Mouse (Mus musculus) embryonic facial prominence, embryonic 12.5 days (tissue): ENCODE data around the gene Col3a1. TPM values are rescaled to one million over a fixed set of nuclear protein-coding genes. Genes with fewer than 3 reads are reported as not detected.

Experiments
- ATAC-seq: fragments of 200-750 bp; cut with Nextera tagmentation; 2 replicates; pipeline ENCODE4 v1.8.0; 2017; ENCODE audit not compliant: insufficient number of reproducible peaks, insufficient read depth, low FRiP score, low TSS enrichment
- H3K27ac ChIP-seq: fragments of 300-500 bp; sonication (generic); 2 replicates; pipeline ENCODE4 v1.5.1; 2016; ENCODE audit warnings: mild to moderate bottlenecking
- H3K27me3 ChIP-seq: fragments of 300-500 bp; sonication (generic); 2 replicates; pipeline ENCODE4 v1.6.1; 2016; ENCODE audit warnings: mild to moderate bottlenecking, moderate library complexity
- H3K36me3 ChIP-seq: fragments of 300-500 bp; sonication (generic); 2 replicates; pipeline ENCODE4 v1.6.1; 2016; ENCODE audit warnings: mild to moderate bottlenecking
- H3K4me1 ChIP-seq: fragments of 300-500 bp; sonication (generic); 2 replicates; pipeline ENCODE4 v1.6.1; 2016
- H3K4me2 ChIP-seq: fragments of 300-500 bp; sonication (generic); replicated peaks from 2 replicates; pipeline ENCODE4 v1.6.1; 2016; ENCODE audit warnings: mild to moderate bottlenecking, moderate library complexity
- H3K4me3 ChIP-seq: fragments of 300-500 bp; sonication (generic); 2 replicates; pipeline ENCODE4 v1.5.1; 2016; ENCODE audit warnings: mild to moderate bottlenecking
- H3K9ac ChIP-seq: fragments of 300-500 bp; sonication (generic); 2 replicates; pipeline ENCODE4 v1.6.1; 2016; ENCODE audit warnings: mild to moderate bottlenecking, moderate library complexity
- H3K9me3 ChIP-seq: fragments of 300-500 bp; sonication (generic); 2 replicates; pipeline ENCODE4 v1.6.1; 2016; ENCODE audit warnings: mild to moderate bottlenecking, moderate library complexity
- WGBS: fragments of 180-500 bp; shearing (Covaris S2); methylation state at CpG from one replicate; pipeline ENCODE4 v1.1.7; 2016; 5-methylcytosine and 5-hydroxymethylcytosine counted together
- polyA plus RNA-seq: library from polyadenylated mRNA; unstranded; fragments of >200 nt; fragmentation: Nextera tagmentation; extraction: Ambion mirVana; gene quantifications from 2 replicates; pipeline ENCODE4 v1.2.1, GENCODE M21; 2016

The Col3a1 gene
- polyA plus RNA-seq, result 1,189 and 1,192 TPM in 2 replicates

DNA sequence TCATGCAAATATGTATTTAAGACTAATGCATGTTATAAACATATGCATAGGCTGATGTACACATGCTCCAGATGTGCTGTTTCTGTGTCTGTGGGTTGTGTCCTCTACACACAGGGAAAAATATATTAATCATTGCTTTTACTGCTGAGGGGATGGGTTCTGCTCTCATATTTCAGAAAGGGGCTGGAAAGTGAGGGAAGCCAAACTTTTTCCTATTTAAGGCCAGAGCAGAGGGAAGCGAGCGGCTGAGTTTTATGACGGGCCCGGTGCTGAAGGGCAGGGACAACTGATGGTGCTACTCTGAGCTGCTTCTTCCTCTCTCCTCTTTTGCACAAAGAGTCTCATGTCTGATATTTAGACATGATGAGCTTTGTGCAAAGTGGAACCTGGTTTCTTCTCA is at the start of gene Col3a1:
Gene Col3a1 (plus strand): TSS at position 151 of the 400 bp plus-strand sequence.
- Histone ChIP-seq H3K4me2 (peak within 1 kb of the TSS; percentile 51), H3K27ac (peak within 1 kb of the TSS; percentile 98), H3K9ac (peak within 1 kb of the TSS; percentile 65), H3K9me3 (no peaks in the 10 kb centered on the region), H3K36me3 (no peaks in the 10 kb centered on the region), H3K4me3 (peak within 1 kb of the TSS; percentile 46), H3K4me1 (peaks cover 6% of the 10 kb centered on the region; the same call in 1 of the 2 replicates), H3K27me3 (no peaks in the 10 kb centered on the region)
- peak; percentile 60 for ATAC-seq
- WGBS, result 28% methylated on average over 4 of the region's 4 CpGs

DNA sequence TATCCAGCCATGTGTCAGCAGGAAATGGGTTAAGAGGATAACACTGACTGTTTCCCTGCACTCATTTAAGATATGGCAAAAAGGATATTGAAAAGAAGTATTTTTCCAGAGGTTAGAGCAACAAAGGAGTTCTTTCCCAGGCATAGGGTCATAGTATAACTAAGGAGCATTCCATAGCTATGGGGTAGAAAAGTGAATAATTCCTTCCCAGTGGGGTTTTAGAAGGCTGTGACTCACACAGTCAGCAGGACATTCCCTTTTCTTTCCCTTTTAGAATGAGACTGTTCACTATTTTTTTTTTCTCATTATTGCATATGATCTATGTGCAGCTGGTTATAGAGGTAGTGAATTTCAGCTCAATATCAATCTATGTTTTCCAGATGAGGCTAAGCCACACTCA is 41.9 kb upstream of the Col3a1 start:
- Histone ChIP-seq H3K27ac (no peak overlapping the region), H3K9me3 (no peaks in the 10 kb centered on the region), H3K4me2 (no peak overlapping the region), H3K4me1 (no peaks in the 10 kb centered on the region), H3K4me3 (no peak overlapping the region), H3K27me3 (no peaks in the 10 kb centered on the region), H3K36me3 (no peaks in the 10 kb centered on the region), H3K9ac (no peak overlapping the region)
- ATAC-seq, result no peak

- H3K9me3 ChIP-seq, result no peaks in the 10 kb centered on the region
- ATAC-seq, result no peak
- H3K4me3 ChIP-seq, result no peak overlapping the region
- WGBS, result 15% methylated on average over 2 of the region's 2 CpGs
- no peak overlapping the region for H3K4me2 ChIP-seq
- H3K27me3 ChIP-seq, result no peaks in the 10 kb centered on the region
- no peak overlapping the region for H3K27ac ChIP-seq
- H3K36me3 ChIP-seq, result no peaks in the 10 kb centered on the region
- no peak overlapping the region for H3K9ac ChIP-seq
- H3K4me1 ChIP-seq, result no peaks in the 10 kb centered on the region
Observed at GRCm38 (mm10) chr1:45276006-45276539, 35.3 kb upstream of the Col3a1 start.

GRCm38 (mm10) chr1:45287954-45288353 is 23.4 kb upstream of the Col3a1 start:
- Histone ChIP-seq H3K4me1 (no peaks in the 10 kb centered on the region), H3K27me3 (no peaks in the 10 kb centered on the region), H3K4me2 (no peak overlapping the region), H3K36me3 (no peaks in the 10 kb centered on the region), H3K9ac (no peak overlapping the region), H3K4me3 (no peak overlapping the region), H3K27ac (no peak overlapping the region), H3K9me3 (no peaks in the 10 kb centered on the region)
- ATAC-seq, result no peak
- 31% methylated on average over 1 of the region's 1 CpGs for WGBS

DNA sequence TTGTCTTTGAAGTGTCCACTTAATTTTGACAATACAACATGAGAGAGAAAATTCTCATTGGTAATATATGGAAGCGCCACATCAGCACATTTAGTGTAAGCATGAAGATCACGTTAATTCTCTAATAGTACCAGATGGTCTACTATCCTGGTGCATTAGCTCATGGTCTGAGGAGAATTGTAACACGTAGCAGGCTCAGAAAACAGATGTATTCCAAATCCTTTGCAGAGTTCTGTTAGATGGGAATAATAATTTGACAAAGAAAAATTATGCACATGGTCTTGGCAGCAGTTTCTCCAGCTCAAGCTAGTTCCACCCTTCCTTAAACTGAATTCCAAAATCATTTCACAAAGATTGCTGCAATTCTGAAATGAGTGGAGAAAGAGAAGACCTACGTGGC is 21.3 kb upstream of the Col3a1 start:
- WGBS, result 62% methylated on average over 4 of the region's 4 CpGs
- no peaks in the 10 kb centered on the region for H3K9me3 ChIP-seq
- no peak for ATAC-seq
- H3K9ac ChIP-seq, result no peak overlapping the region
- H3K4me1 ChIP-seq, result no peaks in the 10 kb centered on the region
- H3K36me3 ChIP-seq, result no peaks in the 10 kb centered on the region
- H3K27me3 ChIP-seq, result no peaks in the 10 kb centered on the region
- H3K27ac ChIP-seq, result no peak overlapping the region
- H3K4me2 ChIP-seq, result no peak overlapping the region
- H3K4me3 ChIP-seq, result no peak overlapping the region

DNA sequence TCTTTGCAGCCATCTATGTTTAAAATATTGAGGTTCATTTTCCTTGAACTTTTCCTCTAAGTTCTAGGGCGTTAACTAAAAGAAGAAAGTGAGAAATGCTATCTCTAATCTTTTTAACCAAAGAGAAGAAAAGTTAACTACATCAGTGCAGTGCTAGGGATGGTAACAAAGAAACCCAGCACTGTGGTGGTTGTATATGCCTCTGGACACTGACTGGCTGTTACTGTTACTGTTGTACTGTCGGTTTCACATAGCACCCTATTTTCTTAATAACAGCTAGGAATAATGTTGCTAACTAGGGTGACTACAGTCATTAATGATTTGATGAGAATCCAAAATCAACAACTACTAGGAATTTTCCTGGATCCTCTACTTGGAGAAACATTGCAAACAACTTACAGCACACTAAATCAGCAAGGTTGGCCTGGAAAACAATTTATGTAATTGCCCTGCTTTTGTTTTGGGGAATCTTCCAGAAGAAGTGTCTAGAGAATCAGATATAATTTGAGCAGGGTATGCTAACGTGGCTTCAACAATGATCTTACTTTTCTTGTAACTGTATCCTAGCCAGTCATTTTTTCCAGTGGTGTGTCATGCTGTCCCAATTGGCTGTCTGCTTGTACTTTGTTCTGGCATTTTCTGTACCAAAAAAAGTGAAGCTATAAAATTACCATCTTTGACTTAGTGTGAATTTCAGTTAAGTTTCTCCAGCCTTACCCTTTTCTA is 11.8 kb upstream of the Col3a1 start:
- Histone ChIP-seq H3K4me2 (no peak overlapping the region), H3K27ac (no peak overlapping the region), H3K4me3 (no peak overlapping the region), H3K27me3 (no peaks in the 10 kb centered on the region), H3K9ac (no peak overlapping the region), H3K4me1 (no peaks in the 10 kb centered on the region), H3K36me3 (no peaks in the 10 kb centered on the region), H3K9me3 (no peaks in the 10 kb centered on the region)
- no peak for ATAC-seq
- WGBS, result 61% methylated on average over 3 of the region's 3 CpGs

DNA sequence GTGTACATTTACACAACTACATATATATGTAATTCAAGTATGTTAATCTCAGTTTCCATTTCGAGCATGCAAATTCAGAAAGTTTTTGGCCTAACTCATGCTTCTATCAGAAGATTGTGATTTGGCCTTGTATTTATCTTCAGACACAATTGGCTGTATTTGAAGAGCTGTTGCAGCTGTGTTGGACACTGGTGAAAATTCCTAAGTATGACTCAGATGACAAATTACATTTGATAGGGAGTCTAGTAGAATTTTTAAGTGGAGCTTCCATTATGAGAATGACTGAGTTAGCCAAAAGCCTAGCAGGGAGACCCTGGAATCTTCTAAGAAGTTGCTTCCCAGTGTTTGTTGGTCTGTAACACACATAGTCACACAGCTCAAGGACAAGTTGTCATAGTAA is 7.1 kb upstream of the Col3a1 start:
- no peaks in the 10 kb centered on the region for H3K9me3 ChIP-seq
- no peak for ATAC-seq
- H3K27ac ChIP-seq, result no peak overlapping the region
- H3K9ac ChIP-seq, result no peak overlapping the region
- no peaks in the 10 kb centered on the region for H3K36me3 ChIP-seq
- no peak overlapping the region for H3K4me2 ChIP-seq
- H3K4me1 ChIP-seq, result no peaks in the 10 kb centered on the region
- no peak overlapping the region for H3K4me3 ChIP-seq
- 71% methylated on average over 1 of the region's 1 CpGs for WGBS
- no peaks in the 10 kb centered on the region for H3K27me3 ChIP-seq

DNA sequence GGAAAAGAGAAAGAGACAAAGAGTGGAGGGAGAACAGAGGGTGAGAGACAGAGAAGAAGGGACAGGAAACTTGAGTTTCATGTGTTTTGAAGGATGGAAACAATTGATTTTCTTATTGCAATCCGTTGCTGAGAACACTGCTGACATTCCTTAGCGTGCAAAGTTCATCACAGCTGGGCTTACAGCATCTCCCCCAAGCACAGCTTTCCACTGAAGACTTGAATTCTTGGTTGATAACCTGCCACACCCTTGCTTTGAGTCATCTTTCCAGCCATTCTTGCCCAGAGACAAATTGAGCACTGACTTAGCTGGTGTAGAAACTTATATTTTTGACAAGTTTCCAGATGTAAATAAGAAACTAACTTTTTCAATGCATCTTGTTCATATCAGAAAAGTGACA is 2.3 kb upstream of the Col3a1 start:
- H3K27me3 ChIP-seq, result no peaks in the 10 kb centered on the region
- no peak overlapping the region for H3K9ac ChIP-seq
- no peaks in the 10 kb centered on the region for H3K4me1 ChIP-seq
- H3K4me2 ChIP-seq, result no peak overlapping the region
- no peak for ATAC-seq
- 57% methylated on average over 2 of the region's 2 CpGs for WGBS
- H3K36me3 ChIP-seq, result no peaks in the 10 kb centered on the region
- H3K9me3 ChIP-seq, result no peaks in the 10 kb centered on the region
- H3K4me3 ChIP-seq, result no peak overlapping the region
- no peak overlapping the region for H3K27ac ChIP-seq

- no peak for ATAC-seq
- Histone ChIP-seq H3K9ac (peak overlapping the region; percentile 65), H3K36me3 (no peaks in the 10 kb centered on the region), H3K27ac (peak overlapping the region; percentile 98), H3K4me1 (peaks cover 7% of the 10 kb centered on the region; the same call in 1 of the 2 replicates), H3K4me2 (peak overlapping the region; percentile 51), H3K27me3 (no peaks in the 10 kb centered on the region), H3K9me3 (no peaks in the 10 kb centered on the region), H3K4me3 (peak overlapping the region; percentile 46)
Observed at GRCm38 (mm10) chr1:45311962-45312361, 624 bp downstream of the Col3a1 start.

GRCm38 (mm10) chr1:45312870-45313269 is 1.5 kb downstream of the Col3a1 start:
- no peaks in the 10 kb centered on the region for H3K36me3 ChIP-seq
- H3K9ac ChIP-seq, result peak overlapping the region; percentile 33; the same call in 1 of the 2 replicates
- peak overlapping the region; percentile 51 for H3K4me2 ChIP-seq
- H3K4me3 ChIP-seq, result peak overlapping the region; percentile 46
- H3K27me3 ChIP-seq, result no peaks in the 10 kb centered on the region
- H3K9me3 ChIP-seq, result no peaks in the 10 kb centered on the region
- ATAC-seq, result no peak; the same call in 1 of the 2 replicates
- peaks cover 10% of the 10 kb centered on the region for H3K4me1 ChIP-seq
- H3K27ac ChIP-seq, result peak overlapping the region; percentile 88

DNA sequence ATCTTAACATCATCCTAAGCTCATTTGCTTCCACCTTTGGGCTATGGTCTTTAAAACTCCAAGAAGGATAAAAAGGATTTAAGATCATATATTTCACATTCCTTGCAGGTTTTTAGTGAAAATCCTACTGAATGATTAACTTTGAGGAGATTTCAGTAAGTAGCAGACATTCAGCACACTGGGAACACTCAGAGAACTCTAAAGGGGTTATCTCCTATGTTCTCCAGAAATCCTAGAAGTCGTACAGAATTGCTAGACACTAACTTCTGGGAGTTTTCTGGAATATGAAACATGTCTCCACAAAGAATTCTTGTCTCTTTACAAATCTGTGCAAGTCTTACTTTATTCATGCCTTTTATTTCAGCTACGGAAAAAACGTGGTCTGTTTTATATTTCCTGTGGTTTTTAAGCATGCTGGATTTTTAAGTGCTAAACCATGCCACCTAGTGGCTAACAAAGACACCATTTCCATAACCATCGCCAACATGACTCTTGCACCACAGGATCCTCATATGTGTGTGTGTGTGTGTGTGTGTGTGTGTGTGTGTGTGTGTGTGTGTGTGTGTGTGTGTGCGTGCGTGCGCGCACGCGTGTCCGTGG is 2.5 kb downstream of the Col3a1 start:
- peak overlapping the region; percentile 46 for H3K4me3 ChIP-seq
- H3K27ac ChIP-seq, result peak overlapping the region; percentile 88
- 3% methylated on average over 7 of the region's 11 CpGs for WGBS
- H3K4me1 ChIP-seq, result peaks cover 10% of the 10 kb centered on the region
- H3K9ac ChIP-seq, result 0 out of 2 replicates have a peak overlapping the region, but pooled peaks have one; percentile 42
- no peaks in the 10 kb centered on the region for H3K9me3 ChIP-seq
- no peaks in the 10 kb centered on the region for H3K27me3 ChIP-seq
- ATAC-seq, result no peak
- peak overlapping the region; percentile 51 for H3K4me2 ChIP-seq
- H3K36me3 ChIP-seq, result no peaks in the 10 kb centered on the region
